Mouse (Mus musculus) layer of hippocampus, postnatal 36 days (tissue): ENCODE measurements at regions not wholly inside any gene's neighbourhood (a gene's known extent, or its start where the extent isn't known, plus 50 kb on each side); places are given as distances from the start of the nearest gene placed in this dataset.
"Not testable (repeated sequence)": the region's sequence is repeated elsewhere in the genome, so short reads cannot be mapped to it uniquely, and the experiment has no call there.

ENCODE experiments used
- DNase-seq, 2 experiments: peaks; one replicate each; pipeline ENCODE4 v3.0.0; 2022

- no peak for DNase-seq
Measured at GRCm38 (mm10) chr12:47163171-47163570, 344.4 kb upstream of the Nova1 start.

- peak; percentile 8 to 18 for DNase-seq
Measured at GRCm38 (mm10) chr12:47162624-47163151, 344.0 kb upstream of the Nova1 start.

GRCm38 (mm10) chr12:47160626-47161025 lies 341.9 kb upstream of the Nova1 start:
- DNase-seq = no peak

- not testable (repeated sequence) for DNase-seq
Measured at GRCm38 (mm10) chr12:47155916-47156315, 337.2 kb upstream of the Nova1 start.

GRCm38 (mm10) chr12:47140677-47141076 lies 321.9 kb upstream of the Nova1 start:
- DNase-seq = no peak

- no peak for DNase-seq
Measured at GRCm38 (mm10) chr12:47129821-47130220, 311.1 kb upstream of the Nova1 start.

GRCm38 (mm10) chr12:47128596-47128995 lies 309.9 kb upstream of the Nova1 start:
- no peak for DNase-seq

- DNase-seq = no peak
Measured at GRCm38 (mm10) chr12:47121426-47121825, 302.7 kb upstream of the Nova1 start.

GRCm38 (mm10) chr12:47117504-47117903 lies 298.8 kb upstream of the Nova1 start:
- DNase-seq = no peak

- no peak for DNase-seq
Measured at GRCm38 (mm10) chr12:47089234-47089633, 270.5 kb upstream of the Nova1 start.

- DNase-seq = no peak
Measured at GRCm38 (mm10) chr12:47074961-47075360, 256.2 kb upstream of the Nova1 start.

- DNase-seq = no peak
Measured at GRCm38 (mm10) chr12:47052474-47052873, 233.7 kb upstream of the Nova1 start.

- DNase-seq = no peak
Measured at GRCm38 (mm10) chr12:47020810-47021348, 202.2 kb upstream of the Nova1 start.

GRCm38 (mm10) chr12:46992343-46992742 lies 173.6 kb upstream of the Nova1 start:
- no peak for DNase-seq

- no peak for DNase-seq
Measured at GRCm38 (mm10) chr12:46988972-46989371, 170.2 kb upstream of the Nova1 start.

GRCm38 (mm10) chr12:46950223-46950779 lies 131.6 kb upstream of the Nova1 start:
- DNase-seq = no peak

GRCm38 (mm10) chr12:46945707-46946106 lies 127.0 kb upstream of the Nova1 start:
- DNase-seq = no peak

- DNase-seq = no peak
Measured at GRCm38 (mm10) chr12:46931086-46931485, 112.4 kb upstream of the Nova1 start.

- no peak for DNase-seq
Measured at GRCm38 (mm10) chr12:46917286-46917685, 98.6 kb upstream of the Nova1 start.

- no peak for DNase-seq
Measured at GRCm38 (mm10) chr12:46878164-46878563, 59.4 kb upstream of the Nova1 start.

GRCm38 (mm10) chr12:46870130-46870529 lies 51.4 kb upstream of the Nova1 start:
- no peak for DNase-seq
